Mouse (Mus musculus) intestine, embryonic 15.5 days (tissue): Measurements from ENCODE around the gene Dld. TPM values are rescaled to one million over a fixed set of nuclear protein-coding genes. Genes with fewer than 3 reads are reported as not detected.

ENCODE experiments used
- ATAC-seq: fragments of 200-750 bp; cut with Nextera tagmentation; 2 replicates; pipeline ENCODE4 v1.8.0; 2017; ENCODE audit warnings: moderate TSS enrichment, moderate library complexity
- H3K27ac ChIP-seq: fragments of 300-500 bp; sonication (generic); 2 replicates; pipeline ENCODE4 v1.5.1; 2015; ENCODE audit warnings: mild to moderate bottlenecking, inconsistent platforms
- H3K27me3 ChIP-seq: fragments of 300-500 bp; sonication (generic); replicated peaks from 2 replicates; pipeline ENCODE4 v1.6.1; 2015; ENCODE audit warnings: inconsistent platforms
- H3K36me3 ChIP-seq: fragments of 300-500 bp; sonication (generic); 2 replicates; pipeline ENCODE4 v1.6.1; 2015; ENCODE audit warnings: inconsistent platforms
- H3K4me1 ChIP-seq: fragments of 300-500 bp; sonication (generic); replicated peaks from 2 replicates; pipeline ENCODE4 v1.6.1; 2015; ENCODE audit warnings: inconsistent platforms
- H3K4me2 ChIP-seq: fragments of 300-500 bp; sonication (generic); replicated peaks from 2 replicates; pipeline ENCODE4 v1.6.1; 2015; ENCODE audit warnings: mild to moderate bottlenecking, inconsistent platforms
- H3K4me3 ChIP-seq: fragments of 300-500 bp; sonication (generic); replicated peaks from 2 replicates; pipeline ENCODE4 v1.5.1; 2015; ENCODE audit warnings: inconsistent platforms
- H3K9ac ChIP-seq: fragments of 300-500 bp; sonication (generic); 2 replicates; pipeline ENCODE4 v1.6.1; 2015; ENCODE audit warnings: inconsistent platforms
- H3K9me3 ChIP-seq: fragments of 300-500 bp; sonication (generic); 2 replicates; pipeline ENCODE4 v1.6.1; 2016; ENCODE audit warnings: inconsistent platforms
- WGBS: fragments of 180-500 bp; shearing (Covaris S2); methylation state at CpG from one replicate; pipeline ENCODE4 v1.1.7; 2015; 5-methylcytosine and 5-hydroxymethylcytosine counted together
- polyA plus RNA-seq: library from polyadenylated mRNA; unstranded; fragments of >200 nt; fragmentation: Nextera tagmentation; extraction: Ambion mirVana; gene quantifications from 2 replicates; pipeline ENCODE4 v1.2.1, GENCODE M21; 2015

Dld gene
- polyA plus RNA-seq, 1 experiment from 2014 or later, result 171 TPM

GRCm38 (mm10) chr12:31300276-31300675, 51.0 kb downstream of the Dld start:
- H3K4me3 ChIP-seq, result no peak overlapping the region
- WGBS, result 95% methylated on average over 9 of the region's 9 CpGs
- ATAC-seq, result no peak
- peaks cover 45% of the 10 kb centered on the region for H3K36me3 ChIP-seq
- no peaks in the 10 kb centered on the region for H3K9me3 ChIP-seq
- H3K27ac ChIP-seq, result no peak overlapping the region
- H3K9ac ChIP-seq, result no peak overlapping the region
- peaks cover 4% of the 10 kb centered on the region for H3K4me1 ChIP-seq
- no peaks in the 10 kb centered on the region for H3K27me3 ChIP-seq
- no peak overlapping the region for H3K4me2 ChIP-seq

- Histone ChIP-seq H3K36me3 (peaks cover 44% of the 10 kb centered on the region), H3K9me3 (no peaks in the 10 kb centered on the region), H3K4me2 (no peak overlapping the region), H3K4me1 (peaks cover 8% of the 10 kb centered on the region), H3K27ac (no peak overlapping the region), H3K4me3 (no peak overlapping the region), H3K27me3 (no peaks in the 10 kb centered on the region), H3K9ac (no peak overlapping the region)
- ATAC-seq, result no peak
- WGBS, result 74% methylated on average over 14 of the region's 14 CpGs
Measured at GRCm38 (mm10) chr12:31299676-31300197, 51.5 kb downstream of the Dld start.

GRCm38 (mm10) chr12:31299126-31299525, 52.1 kb downstream of the Dld start:
- no peaks in the 10 kb centered on the region for H3K27me3 ChIP-seq
- no peaks in the 10 kb centered on the region for H3K9me3 ChIP-seq
- peaks cover 38% of the 10 kb centered on the region for H3K36me3 ChIP-seq
- no peak overlapping the region for H3K27ac ChIP-seq
- H3K4me3 ChIP-seq, result no peak overlapping the region
- no peak overlapping the region for H3K4me2 ChIP-seq
- H3K4me1 ChIP-seq, result peaks cover 14% of the 10 kb centered on the region
- ATAC-seq, result no peak
- 89% methylated on average over 3 of the region's 3 CpGs for WGBS
- H3K9ac ChIP-seq, result no peak overlapping the region

GRCm38 (mm10) chr12:31298530-31298929, 52.7 kb downstream of the Dld start:
- peaks cover 35% of the 10 kb centered on the region for H3K36me3 ChIP-seq

GRCm38 (mm10) chr12:31298122-31298521, 53.1 kb downstream of the Dld start:
- peaks cover 20% of the 10 kb centered on the region for H3K4me1 ChIP-seq
- no peaks in the 10 kb centered on the region for H3K27me3 ChIP-seq
- no peak overlapping the region for H3K9ac ChIP-seq
- H3K4me2 ChIP-seq, result no peak overlapping the region
- peaks cover 35% of the 10 kb centered on the region for H3K36me3 ChIP-seq
- no peak overlapping the region for H3K4me3 ChIP-seq
- WGBS, result 89% methylated on average over 4 of the region's 4 CpGs
- no peak overlapping the region for H3K27ac ChIP-seq
- ATAC-seq, result no peak
- H3K9me3 ChIP-seq, result no peaks in the 10 kb centered on the region

More at GRCm38 (mm10) chr12:31298530-31298929, 52.7 kb downstream of the Dld start:
- H3K4me3 ChIP-seq, result no peak overlapping the region
- no peak overlapping the region for H3K4me2 ChIP-seq
- no peak for ATAC-seq
- no peak overlapping the region for H3K27ac ChIP-seq
- 92% methylated on average over 8 of the region's 8 CpGs for WGBS
- H3K9ac ChIP-seq, result no peak overlapping the region
- H3K27me3 ChIP-seq, result no peaks in the 10 kb centered on the region
- no peaks in the 10 kb centered on the region for H3K9me3 ChIP-seq
- peaks cover 18% of the 10 kb centered on the region for H3K4me1 ChIP-seq

- Histone ChIP-seq H3K27ac (no peak overlapping the region), H3K4me1 (peaks cover 22% of the 10 kb centered on the region), H3K9ac (no peak overlapping the region), H3K9me3 (no peaks in the 10 kb centered on the region), H3K36me3 (peaks cover 35% of the 10 kb centered on the region), H3K27me3 (no peaks in the 10 kb centered on the region), H3K4me3 (no peak overlapping the region), H3K4me2 (no peak overlapping the region)
- WGBS, result 81% methylated on average over 4 of the region's 4 CpGs
- ATAC-seq, result no peak
Measured at GRCm38 (mm10) chr12:31296097-31296496, 55.2 kb downstream of the Dld start.

GRCm38 (mm10) chr12:31295505-31295904, 55.7 kb downstream of the Dld start:
- no peak overlapping the region for H3K4me2 ChIP-seq
- 26% methylated on average over 3 of the region's 3 CpGs for WGBS
- no peak overlapping the region for H3K27ac ChIP-seq
- H3K27me3 ChIP-seq, result no peaks in the 10 kb centered on the region
- 0 out of 2 replicates have a peak, but pooled peaks have one; percentile 23 for ATAC-seq
- H3K4me3 ChIP-seq, result no peak overlapping the region
- H3K4me1 ChIP-seq, result peaks cover 22% of the 10 kb centered on the region
- peaks cover 30% of the 10 kb centered on the region for H3K36me3 ChIP-seq
- no peaks in the 10 kb centered on the region for H3K9me3 ChIP-seq
- no peak overlapping the region for H3K9ac ChIP-seq

GRCm38 (mm10) chr12:31294996-31295395, 56.3 kb downstream of the Dld start:
- WGBS, result 36% methylated on average over 11 of the region's 11 CpGs
- peak overlapping the region; percentile 44; the same call in 1 of the 2 replicates for H3K27ac ChIP-seq

GRCm38 (mm10) chr12:31294526-31294925, 56.7 kb downstream of the Dld start:
- Histone ChIP-seq H3K4me2 (peak overlapping the region; percentile 28; the same call in 1 of the 2 replicates), H3K4me3 (0 out of 2 replicates have a peak overlapping the region, but pooled peaks have one; percentile 3), H3K9me3 (no peaks in the 10 kb centered on the region), H3K36me3 (peaks cover 22% of the 10 kb centered on the region), H3K27me3 (no peaks in the 10 kb centered on the region), H3K27ac (peak overlapping the region; percentile 44; the same call in 1 of the 2 replicates), H3K4me1 (peaks cover 22% of the 10 kb centered on the region), H3K9ac (no peak overlapping the region)
- 36% methylated on average over 10 of the region's 10 CpGs for WGBS
- ATAC-seq, result peak; percentile 78

More at GRCm38 (mm10) chr12:31294996-31295395, 56.3 kb downstream of the Dld start:
- Histone ChIP-seq H3K9me3 (no peaks in the 10 kb centered on the region), H3K9ac (no peak overlapping the region), H3K4me1 (peaks cover 22% of the 10 kb centered on the region), H3K36me3 (peaks cover 27% of the 10 kb centered on the region), H3K4me2 (peak overlapping the region; percentile 28; the same call in 1 of the 2 replicates), H3K4me3 (0 out of 2 replicates have a peak overlapping the region, but pooled peaks have one; percentile 3), H3K27me3 (no peaks in the 10 kb centered on the region)
- peak; percentile 27; the same call in 1 of the 2 replicates for ATAC-seq

- WGBS, result 52% methylated on average over 15 of the region's 15 CpGs
- Histone ChIP-seq H3K9ac (no peak overlapping the region), H3K36me3 (peaks cover 27% of the 10 kb centered on the region), H3K4me1 (peaks cover 22% of the 10 kb centered on the region), H3K4me2 (no peak overlapping the region), H3K27me3 (no peaks in the 10 kb centered on the region), H3K27ac (no peak overlapping the region), H3K9me3 (no peaks in the 10 kb centered on the region), H3K4me3 (no peak overlapping the region)
- ATAC-seq, result peak; percentile 49; the same call in 1 of the 2 replicates
Measured at GRCm38 (mm10) chr12:31293361-31294142, 57.7 kb downstream of the Dld start.

GRCm38 (mm10) chr12:31290951-31291350, 60.3 kb downstream of the Dld start:
- Histone ChIP-seq H3K4me2 (no peak overlapping the region), H3K27me3 (no peaks in the 10 kb centered on the region), H3K9ac (no peak overlapping the region), H3K4me1 (peaks cover 22% of the 10 kb centered on the region), H3K4me3 (no peak overlapping the region), H3K27ac (no peak overlapping the region), H3K36me3 (peaks cover 31% of the 10 kb centered on the region), H3K9me3 (no peaks in the 10 kb centered on the region)
- ATAC-seq, result no peak
- 80% methylated on average over 3 of the region's 3 CpGs for WGBS

GRCm38 (mm10) chr12:31289046-31289445, 62.2 kb downstream of the Dld start:
- H3K36me3 ChIP-seq, result peaks cover 37% of the 10 kb centered on the region
- WGBS, result 94% methylated on average over 10 of the region's 10 CpGs
- peaks cover 7% of the 10 kb centered on the region for H3K4me1 ChIP-seq
- no peak for ATAC-seq
- no peak overlapping the region for H3K27ac ChIP-seq
- no peaks in the 10 kb centered on the region for H3K9me3 ChIP-seq
- H3K9ac ChIP-seq, result no peak overlapping the region
- no peaks in the 10 kb centered on the region for H3K27me3 ChIP-seq
- H3K4me2 ChIP-seq, result no peak overlapping the region
- no peak overlapping the region for H3K4me3 ChIP-seq
